Mouse (Mus musculus): ENCODE data around the gene Vamp8. TPM values are rescaled to one million over a fixed set of nuclear protein-coding genes. Genes with fewer than 3 reads are reported as not detected.

Gene Vamp8
- total RNA-seq, 2 experiments from 2014 or later, result 109 to 123 TPM

DNA sequence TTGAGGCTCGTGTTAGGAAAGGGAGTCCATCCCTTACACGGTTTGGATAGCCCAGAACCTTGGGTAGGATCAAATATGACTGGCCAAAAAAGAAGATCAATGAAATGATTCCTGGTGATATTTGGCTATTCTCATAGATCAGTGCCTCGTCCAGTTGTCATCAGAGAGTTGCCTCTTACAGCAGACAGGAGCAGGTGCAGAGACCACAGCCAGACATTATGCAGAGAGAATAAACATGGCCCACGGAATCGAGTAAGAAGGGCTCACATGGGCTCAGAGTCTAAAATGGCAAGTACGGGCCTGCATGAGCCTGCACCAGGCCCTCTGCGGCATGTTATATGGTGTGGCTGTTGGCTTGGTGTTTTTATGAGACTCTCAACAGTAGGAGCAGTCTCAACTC, 14.9 kb upstream of the Vamp8 start:
- DNase-seq, result no peak

DNA sequence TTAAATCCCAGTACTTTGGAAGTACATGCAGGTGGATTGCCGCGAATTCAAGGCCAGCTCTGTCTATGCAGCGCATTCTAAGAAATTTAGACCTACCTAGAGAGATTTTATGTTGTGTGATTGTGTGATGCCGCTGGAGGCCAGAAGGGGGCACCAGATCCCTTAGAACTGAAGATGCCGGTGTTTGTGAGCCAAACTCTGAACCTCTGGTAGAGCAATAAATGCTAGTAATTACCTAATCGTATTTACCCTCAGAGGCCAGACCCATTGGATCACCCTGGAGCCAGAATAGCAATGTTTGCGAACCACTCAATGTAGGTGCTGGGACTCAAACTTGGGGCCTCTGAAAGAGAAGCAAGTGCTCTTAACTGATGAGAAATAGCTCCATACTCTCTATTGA, 11.4 kb upstream of the Vamp8 start:
- peak; percentile 85 for DNase-seq

DNA sequence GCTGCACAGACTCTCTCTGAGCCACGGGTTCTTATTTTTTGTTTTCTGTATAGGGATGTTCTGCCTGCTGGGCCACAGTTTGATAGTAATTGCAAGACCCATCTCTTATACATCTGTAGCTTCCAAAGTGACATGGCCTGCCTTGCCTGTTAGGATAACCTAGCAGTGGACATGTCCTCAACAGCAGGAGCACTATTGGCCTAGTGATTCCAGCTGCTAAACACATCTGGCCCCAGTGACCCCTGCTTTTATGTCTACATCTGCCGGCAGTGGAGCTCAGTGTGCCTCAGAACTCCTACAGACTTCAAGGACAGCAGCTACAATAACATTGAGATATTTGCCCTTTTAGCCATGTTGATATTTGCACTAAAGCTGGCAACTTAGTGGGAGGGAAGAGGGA, 9.5 kb upstream of the Vamp8 start:
- no peak for DNase-seq

DNA sequence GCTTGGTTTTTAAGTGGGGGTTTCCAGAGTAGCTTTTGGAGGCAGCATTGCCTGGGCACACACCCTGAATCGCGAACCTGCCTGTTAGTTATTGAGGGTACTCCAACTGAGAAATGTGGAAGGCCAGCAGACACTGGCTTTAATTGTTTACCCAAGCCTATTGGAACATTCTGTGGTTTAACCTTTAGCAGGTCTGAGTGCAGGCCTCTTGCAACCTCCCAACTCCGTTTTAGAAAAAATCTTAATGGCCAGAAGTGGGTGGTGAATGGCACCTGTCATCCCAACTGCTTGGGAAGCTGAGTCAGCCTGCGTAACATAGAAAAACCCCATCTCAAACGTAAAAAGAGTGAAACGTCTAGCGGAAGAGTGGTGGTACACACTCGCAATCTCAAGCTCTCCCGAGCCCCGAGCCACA, 6.3 kb upstream of the Vamp8 start:
- no peak for DNase-seq

DNA sequence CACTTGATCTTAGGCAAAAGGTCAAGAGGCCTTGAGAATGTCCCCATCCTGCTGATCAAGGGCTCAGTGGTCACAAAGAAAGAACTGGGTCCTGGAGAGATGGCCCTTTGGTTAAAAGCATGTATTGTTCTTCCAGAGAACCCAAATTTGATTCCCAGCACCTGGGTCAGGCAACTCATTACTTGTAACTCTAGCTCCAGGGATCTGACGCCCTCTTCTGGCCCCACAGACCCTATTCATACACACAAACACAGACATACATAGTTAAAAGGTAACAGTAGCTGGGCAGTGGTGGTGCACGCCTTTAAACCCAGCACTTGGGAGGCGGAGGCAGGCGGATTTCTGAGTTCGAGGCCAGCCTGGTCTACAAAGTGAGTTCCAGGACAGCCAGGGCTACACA, 1.8 kb upstream of the Vamp8 start:
- DNase-seq, result no peak

DNA sequence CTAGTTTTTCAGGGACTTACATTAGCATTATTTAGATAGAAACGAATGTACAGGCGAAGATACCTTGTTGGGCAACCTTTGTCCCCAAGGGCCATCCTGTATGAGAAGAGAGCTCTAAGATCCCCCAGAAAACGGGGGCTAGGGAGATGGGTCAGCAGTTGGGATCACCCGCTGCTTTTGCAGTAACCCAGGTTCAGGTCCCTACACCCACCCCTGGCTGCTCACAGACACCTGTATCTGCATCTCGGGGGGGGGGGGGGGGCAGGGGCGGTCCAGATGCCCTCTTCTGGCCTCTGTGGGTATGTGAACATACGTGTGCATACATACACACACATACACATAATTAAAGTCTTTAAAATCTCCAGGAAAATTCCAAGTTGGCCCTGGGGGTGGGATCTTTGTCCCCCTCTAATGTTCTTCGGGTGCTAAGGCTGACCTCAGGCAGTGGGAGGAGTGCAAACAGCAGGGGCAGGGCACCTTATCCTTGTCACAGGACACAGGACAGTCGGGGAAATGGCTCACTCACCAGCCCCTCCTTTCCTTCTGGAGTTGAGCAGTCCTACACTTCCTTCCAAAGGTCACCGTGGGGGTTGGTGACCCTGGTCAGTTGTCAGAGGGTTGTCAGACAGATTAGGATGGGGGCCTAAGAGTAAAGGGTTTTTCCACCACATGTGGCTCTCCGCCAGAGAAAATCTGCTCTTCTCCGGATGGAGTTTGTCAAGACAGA, 455 bp upstream of the Vamp8 start:
- DNase-seq, result peak; percentile 79

DNA sequence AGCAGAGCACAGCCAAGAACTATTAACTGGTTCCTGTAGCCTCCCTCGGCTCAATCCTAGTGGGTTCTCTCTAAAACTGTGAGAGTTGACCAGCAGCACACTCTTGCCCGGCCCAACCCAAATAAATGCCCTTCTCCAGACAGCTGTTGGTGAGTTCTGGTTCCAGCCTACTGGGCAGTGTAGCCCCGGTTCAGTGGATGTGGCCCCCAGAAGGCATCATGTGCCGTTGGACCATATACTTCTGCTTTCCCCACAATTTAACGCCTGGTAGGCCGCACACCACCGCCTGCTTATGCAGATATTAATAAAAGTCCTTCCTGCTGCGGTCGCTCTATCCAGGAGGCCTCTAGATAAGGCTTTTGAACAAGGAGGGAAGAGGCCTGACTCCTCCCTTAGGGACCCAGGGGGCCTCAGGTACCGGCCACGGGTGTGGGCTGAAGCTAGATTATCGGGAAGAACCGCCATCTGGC, 997 bp downstream of the Vamp8 start:
- DNase-seq, result peak; percentile 58

DNA sequence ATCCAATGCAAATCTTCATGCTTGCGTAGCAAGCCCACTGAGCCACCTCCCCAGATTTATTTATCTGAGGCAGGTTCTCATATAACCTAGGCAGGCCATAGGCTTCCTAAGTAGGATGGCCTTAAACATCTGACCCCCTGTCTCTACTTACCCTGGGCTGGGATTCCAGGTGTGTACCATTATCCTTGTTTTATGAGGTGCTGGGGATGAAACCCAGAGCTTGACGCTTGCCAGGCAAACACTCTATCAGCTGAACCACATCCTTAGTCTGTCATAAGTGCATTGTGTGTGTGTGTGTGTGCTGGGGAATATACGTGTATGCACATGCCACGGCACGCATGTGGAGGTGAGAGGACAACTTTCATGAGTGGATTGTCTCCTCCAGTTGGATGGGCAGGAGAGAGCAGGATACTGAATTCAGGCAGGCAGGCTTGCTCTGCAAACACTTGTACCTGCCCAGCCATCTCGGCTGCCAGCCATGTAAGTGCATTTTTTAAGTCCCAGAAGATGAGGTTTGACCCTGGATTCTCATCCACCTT, 1.6 kb downstream of the Vamp8 start:
- no peak for DNase-seq

DNA sequence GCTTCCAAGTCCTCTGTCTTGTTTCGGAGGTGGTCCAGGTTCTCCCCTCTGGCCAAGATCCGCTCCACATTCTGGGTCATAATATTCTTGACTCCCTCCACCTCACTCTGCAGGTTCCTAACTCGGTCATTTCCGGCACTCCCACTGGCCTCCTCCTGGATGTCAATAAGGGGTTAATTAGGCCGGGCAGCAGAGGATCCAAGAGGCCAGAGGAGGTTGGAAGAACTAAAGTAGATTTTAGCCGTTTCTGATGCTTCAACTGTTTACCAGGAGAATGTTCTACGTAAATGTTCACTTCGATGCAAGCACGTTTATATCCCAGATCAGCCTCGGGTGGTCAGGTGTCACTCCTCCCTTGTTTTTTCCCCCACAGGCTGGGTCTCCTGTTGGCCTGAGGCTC, 2.2 kb downstream of the Vamp8 start:
- DNase-seq, result no peak

DNA sequence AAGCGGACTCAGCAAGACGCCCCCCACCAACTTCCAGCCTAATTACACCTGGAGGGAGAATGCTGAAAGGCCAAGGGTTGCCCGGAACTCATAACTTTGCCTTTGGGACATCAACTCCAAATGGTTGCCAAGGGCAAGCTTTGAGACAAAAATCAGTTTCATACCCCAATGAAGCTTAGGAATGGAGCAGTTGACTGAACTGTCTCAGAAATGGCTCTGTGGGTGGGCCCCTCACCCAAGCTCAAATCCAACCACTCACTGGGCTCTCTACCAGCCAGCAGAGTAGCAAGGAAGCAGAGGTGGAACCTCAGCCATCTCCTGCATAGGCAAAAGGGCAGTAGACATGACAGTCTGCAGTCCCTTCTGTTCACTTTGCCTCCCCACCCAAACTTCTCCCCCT, 2.7 kb downstream of the Vamp8 start:
- no peak for DNase-seq

DNA sequence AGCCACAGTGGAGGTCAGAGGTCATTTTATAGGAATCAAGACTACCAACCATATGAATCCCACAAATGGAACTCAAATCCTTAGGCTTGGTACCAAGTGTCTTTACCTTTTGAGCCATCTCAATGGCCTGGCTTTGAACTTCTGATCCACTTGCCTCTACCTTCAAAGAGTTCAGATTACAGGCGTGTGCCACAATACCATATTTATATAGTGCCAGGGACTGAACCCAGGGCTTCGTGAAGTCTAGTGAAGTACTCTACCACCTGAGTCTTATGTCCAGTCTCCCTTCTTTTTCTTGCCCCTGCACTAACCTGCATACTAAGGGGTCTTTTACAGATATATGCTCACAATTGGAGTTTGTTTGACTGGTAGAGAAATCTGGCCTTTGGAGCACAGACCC, 3.9 kb downstream of the Vamp8 start:
- no peak for DNase-seq

DNA sequence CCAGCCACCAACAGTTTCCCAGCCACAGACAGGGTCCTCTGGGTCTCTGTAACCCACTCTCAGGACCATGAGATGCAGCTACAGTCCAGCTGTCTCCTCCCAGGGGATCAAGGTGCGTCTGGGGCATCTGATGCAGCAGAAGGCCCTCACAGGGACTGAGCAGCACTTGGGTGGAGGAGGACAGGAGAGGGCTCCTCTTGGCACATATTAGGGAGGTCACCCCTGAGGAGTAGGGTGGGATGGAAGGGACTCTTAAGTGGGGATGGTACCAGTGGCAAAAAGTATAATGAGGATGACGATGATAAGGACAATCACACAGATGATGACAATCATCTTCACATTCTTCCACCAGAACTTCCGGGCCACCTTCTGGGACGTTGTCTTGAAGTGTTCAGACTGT, 5.2 kb downstream of the Vamp8 start:
- DNase-seq, result no peak

DNA sequence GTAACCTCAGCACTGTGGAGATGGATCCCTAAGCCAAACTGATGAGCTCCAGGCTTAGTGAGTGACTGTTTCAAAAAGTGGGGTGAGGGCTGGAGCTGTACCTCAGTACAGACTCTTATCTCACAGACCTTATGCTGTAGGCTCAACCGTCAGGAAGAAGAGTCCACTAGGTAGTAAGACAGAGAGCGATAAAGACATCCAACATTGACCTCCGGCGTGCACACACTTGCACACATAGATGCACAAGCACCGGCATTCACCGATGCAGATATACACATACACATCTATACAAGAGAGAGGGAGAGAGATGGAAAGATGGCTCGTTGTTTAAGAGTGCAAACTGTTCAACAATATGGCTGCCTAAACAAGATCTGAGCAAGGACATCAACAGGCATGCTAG, 6.6 kb downstream of the Vamp8 start:
- no peak for DNase-seq

DNA sequence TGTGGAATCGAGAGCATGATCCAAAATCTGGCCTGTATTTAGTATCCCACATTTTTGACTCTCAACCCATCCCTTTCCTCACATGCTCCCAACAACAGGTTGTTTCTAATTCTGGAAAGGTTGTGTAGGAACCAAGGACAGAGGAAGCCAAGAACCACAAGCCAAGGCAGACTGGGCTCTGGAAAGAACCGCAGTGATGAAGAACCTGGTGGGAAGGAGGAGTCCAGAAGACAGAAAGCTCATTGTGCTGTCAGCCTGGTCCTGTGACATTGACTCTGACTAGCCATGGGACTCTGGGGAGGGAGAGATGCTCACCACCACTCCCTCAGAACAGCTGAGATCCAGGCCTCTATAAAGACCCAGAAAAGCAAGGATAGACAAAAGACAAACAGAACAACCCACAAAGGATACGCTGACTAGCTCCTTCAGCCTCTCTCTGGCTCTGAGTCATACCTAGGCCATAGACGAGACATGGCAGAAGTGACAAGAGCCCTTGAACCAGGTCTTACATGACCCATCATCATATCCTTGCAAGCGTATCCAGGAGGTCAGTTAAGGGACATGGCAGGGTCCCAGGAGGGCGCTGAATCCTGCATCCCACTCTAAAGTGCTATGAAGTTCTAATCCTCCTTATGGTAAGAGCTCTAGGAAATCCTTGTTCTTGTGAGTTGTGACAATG, 7.2 kb downstream of the Vamp8 start:
- no peak for DNase-seq

DNA sequence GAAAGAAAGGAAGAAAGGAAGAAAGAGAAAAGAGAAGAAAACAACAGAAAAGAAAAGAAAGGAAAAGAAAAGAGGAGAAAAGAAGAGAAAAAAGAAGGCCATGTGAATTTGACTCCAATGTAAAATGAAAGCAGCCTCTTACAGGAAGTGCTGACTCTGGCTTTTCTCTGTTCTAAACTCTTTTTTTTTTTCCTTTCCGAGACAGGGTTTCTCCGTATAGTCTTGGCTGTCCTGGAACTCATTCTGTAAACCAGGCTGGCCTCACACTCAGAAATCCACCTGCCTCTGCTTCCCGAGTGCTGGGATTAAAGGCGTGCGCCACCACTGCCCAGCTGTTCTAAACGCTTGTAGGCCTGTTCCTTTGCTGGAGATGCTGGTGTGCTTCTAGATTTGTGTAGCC, 8.0 kb downstream of the Vamp8 start:
- no peak for DNase-seq

DNA sequence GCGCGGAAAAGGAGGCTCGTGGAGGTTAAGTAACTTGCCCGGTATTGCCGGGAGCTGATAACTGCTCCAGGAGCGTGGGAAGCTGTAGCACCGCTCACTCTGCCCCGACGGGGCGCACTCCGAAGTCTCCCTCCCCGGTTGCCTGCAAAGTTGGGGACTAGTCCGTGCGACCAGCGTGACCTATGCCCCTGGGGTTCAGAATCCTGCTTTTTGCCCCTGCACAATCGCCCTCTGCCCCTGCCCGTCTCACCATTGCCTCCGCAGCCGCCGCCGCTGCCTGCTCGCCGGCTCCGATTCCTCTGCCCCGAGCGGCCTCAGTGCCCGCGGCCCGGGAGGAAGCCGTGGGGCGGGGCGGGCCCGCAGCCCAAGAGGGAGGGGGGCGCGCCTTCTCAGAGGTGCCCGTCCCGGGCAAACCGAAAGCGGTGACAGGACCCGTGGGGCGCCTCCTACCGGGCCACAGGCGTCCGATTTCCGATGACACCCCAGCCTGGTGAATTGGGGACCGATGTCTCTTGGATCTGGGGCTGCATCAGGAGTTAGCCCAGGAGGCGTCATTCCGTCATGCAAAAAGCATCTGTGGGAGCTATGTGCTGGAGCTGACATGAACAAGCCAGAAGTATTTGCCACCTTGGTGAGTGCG, 10.3 kb downstream of the Vamp8 start, which contains the start of gene Vamp5:
Gene Vamp5 (minus strand): TSS at position 338 of the 640 bp plus-strand sequence.
- peak; percentile 91 for DNase-seq

DNA sequence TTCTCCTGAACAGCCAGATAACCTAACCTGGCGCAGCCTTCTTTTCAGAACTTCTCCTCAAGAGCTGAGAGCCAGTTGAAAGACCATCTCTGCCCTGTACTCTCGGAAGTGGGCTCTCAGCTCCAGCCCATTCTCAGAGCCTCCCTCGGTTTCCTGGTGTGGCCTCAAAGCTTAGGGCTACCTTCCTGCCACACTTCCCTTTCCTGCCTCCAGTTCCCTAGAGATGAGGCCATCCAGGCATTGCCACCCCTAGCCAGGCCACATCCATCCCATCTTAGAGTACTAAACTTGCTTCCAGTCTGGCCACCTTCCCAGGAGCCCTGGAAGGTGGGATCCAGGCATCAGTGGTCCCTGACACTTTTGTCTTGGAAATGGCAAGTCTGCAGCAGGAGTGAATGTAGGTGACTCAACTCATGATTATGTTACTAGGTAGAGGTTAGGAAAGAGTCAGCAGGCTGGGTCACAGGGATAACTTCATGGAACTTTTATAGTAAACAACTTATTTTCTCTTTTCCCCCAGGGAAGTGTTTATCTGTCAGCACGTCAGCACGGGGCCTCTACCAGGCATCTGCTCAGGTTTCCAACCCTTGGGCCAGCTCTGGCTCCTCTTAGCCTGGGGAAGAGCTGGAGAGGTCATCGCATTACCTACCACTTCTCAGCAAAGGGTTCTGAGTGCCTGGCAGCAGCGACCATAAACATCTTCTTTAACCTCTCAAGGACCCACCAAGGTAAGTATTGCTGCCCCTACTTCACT, 10.9 kb downstream of the Vamp8 start:
- DNase-seq, result no peak

DNA sequence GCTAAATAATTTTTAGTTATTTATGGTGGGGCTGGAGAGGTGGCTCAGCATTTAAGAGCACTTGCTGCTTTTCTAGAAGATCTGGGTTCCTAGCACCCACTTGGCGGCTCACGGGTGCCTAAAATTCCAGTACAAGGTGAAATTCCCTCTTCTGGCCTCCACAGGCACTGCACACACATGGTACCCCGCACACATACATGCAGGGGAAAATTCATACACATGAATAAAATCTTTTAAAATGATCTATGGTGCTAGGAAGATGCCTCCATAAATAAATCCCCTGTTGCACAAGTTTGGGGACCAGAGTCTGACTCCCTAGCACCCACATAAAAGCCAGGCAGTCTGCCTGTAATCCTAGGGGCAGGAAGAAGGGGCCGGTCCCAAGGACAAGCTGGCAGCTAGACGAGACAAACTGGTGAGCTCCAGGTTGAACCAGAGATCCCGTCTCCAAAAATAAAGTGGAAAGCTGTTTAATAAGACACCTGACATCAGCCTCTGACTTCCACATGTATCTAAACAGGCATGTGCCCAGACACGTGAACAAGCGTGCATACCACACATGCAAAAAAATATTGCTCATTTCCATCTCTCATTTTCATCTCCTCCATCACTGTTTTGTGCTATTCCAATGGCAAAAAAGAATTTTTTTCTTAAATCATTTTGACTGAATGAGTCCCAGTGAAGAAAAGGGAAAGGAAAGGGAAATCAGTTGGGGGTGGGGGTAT, 11.8 kb downstream of the Vamp8 start:
- no peak for DNase-seq

DNA sequence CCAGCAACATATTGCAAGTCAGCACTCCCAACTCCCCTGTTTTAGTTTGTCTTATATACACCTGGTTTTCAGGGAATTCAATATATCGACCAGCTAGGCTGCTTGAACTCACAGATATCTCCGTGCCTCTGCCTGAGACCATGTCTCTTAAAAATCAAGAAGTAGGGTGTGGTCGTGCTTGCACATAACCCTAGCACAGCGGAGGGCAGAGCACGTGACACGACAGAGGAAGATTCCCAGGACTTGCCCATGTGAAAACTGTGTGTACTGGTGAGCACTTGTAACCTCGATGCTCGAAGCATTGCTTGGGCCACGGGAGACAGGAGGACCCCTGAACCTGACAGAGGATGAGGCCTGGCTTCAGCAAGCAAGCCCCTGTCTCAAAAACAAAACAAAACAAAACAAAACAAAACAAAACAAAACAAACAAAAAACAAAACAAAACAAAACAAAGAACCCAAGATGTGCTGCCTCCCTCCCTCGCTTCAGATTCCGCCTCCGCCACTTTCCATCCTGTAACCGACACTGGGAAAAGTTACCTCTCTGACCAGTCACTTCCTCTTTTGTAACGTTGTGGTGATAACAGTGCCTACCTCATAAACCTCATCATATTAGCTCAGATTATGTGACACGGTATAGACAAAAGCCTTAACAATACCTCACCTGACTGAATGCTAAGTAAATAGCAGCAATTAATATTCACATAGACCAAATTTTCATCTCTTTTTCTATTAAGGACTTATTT, 15.5 kb downstream of the Vamp8 start:
- DNase-seq, result no peak

DNA sequence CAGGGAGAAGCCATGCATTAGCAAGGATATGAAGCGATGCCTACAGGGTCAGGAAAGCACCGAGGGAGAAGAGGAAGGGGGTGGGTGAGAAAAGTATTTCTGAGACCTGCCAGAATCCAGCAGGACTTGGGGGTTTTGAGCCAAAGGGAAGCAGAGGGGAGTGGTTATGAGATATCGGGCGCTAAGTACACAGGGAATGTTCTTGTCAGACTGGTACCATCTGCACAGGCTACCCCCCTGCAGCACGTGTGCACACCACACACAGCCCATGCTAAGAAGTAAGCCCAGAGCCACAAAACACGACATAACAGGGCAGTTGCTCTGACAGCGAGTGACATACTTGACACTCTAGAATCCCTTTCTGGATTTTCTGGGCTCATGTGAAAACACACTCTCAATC, 16.3 kb downstream of the Vamp8 start:
- no peak for DNase-seq

DNA sequence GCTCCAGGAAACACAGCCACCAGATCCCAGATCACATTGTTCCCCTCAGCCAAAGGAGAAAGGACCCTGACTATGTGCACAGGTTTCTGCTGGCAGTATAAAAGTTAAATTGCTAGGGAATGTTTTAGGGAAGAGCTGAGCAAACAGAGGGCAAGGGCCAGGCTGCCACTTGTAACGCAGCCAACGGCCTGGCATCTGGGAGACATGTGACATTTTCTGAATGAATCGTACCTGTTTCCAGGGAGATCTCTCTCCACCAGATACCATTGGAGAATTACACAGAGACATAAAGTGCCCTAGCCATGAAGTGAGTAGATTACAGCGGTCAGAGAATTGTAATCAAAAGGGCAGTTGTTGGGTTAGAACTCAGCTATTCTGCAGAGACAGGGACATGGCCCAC, 17.3 kb downstream of the Vamp8 start:
- no peak for DNase-seq

Data from adrenal gland, postnatal 10 days (tissue).